Mouse (Mus musculus): Measurements from ENCODE around the gene 1700001P01Rik. TPM values are rescaled to one million over a fixed set of nuclear protein-coding genes. Genes with fewer than 3 reads are reported as not detected.

1700001P01Rik gene
- polyA plus RNA-seq, 1 experiment from 2014 or later: not detected

DNA sequence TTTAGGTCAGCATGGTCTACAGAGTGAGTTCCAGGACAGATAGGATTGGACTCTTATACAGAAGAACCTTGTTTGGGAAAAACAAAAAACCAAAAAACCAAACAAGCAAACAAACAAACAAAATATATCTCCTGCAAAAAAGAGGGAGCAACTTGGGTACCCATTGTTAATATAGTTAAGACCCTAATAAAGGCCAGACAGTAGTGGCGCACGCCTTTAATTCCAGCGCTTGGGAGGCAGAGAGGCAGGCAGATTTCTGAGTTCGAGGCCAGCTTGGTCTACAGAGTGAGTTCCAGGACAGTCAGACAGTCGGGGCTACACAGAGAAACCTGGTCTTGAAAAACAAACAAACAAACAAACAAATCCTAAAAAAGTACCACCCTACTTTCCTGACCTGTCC lies 14.0 kb upstream of the 1700001P01Rik start:
- H3K27me3 ChIP-seq (ENCODE audit: insufficient read depth, low read length): no peaks in the 10 kb centered on the region
- no peaks in the 10 kb centered on the region for H3K9me3 ChIP-seq (ENCODE audit: low read length)
- no peaks in the 10 kb centered on the region for H3K36me3 ChIP-seq (replicated peaks; ENCODE audit: insufficient read depth, low read length)
- no peak overlapping the region for H3K9ac ChIP-seq (replicated peaks)
- no peak for TF ChIP-seq CTCF (IDR thresholded peaks at IDR 0.05; ENCODE audit: low read depth)
- TF ChIP-seq EP300 (IDR thresholded peaks at IDR 0.05; ENCODE audit: low read depth): no peak
- no peaks in the 10 kb centered on the region for H3K4me1 ChIP-seq (ENCODE audit: insufficient read depth)
- H3K27ac ChIP-seq (ENCODE audit: low read depth): no peak overlapping the region
- DNase-seq (no peak), ATAC-seq (no peak)
- no peak overlapping the region for H3K4me2 ChIP-seq (ENCODE audit: low read depth, low read length)
- H3K4me3 ChIP-seq (ENCODE audit: low read depth, low read length): no peak overlapping the region
- 73% methylated on average over 5 of the region's 5 CpGs for WGBS (ENCODE audit: insufficient replicate concordance)

DNA sequence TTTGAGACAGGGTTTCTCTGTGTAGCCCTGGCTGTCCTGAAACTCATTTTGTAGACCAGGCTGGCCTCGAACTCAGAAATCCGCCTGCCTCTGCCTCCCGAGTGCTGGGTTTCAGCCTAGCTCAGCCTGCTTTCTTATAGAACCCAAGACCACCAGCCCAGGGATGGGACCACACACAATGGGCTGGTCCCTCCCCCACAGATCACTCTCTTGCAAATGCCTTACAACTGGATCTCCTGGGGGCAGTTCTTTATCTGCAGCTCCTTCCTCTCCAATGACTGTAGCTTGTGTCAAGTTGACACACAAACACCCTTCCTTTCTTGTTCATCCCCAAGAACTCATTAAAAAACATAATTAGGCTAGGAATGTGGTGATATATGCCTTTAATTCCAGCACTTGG lies 12.2 kb upstream of the 1700001P01Rik start:
- H3K4me1 ChIP-seq (ENCODE audit: insufficient read depth): no peaks in the 10 kb centered on the region; the same call in 1 of the 2 replicates
- no peak overlapping the region for H3K4me3 ChIP-seq (ENCODE audit: low read depth, low read length)
- no peak overlapping the region for H3K9ac ChIP-seq (replicated peaks)
- H3K27me3 ChIP-seq (ENCODE audit: insufficient read depth, low read length): no peaks in the 10 kb centered on the region
- no peak overlapping the region for H3K4me2 ChIP-seq (ENCODE audit: low read depth, low read length)
- no peak for ATAC-seq
- H3K9me3 ChIP-seq (ENCODE audit: low read length): no peaks in the 10 kb centered on the region
- no peak for DNase-seq
- no peaks in the 10 kb centered on the region for H3K36me3 ChIP-seq (replicated peaks; ENCODE audit: insufficient read depth, low read length)
- WGBS (ENCODE audit: insufficient replicate concordance): 78% methylated on average over 3 of the region's 3 CpGs
- TF ChIP-seq EP300 (IDR thresholded peaks at IDR 0.05; ENCODE audit: low read depth) (no peak), CTCF (IDR thresholded peaks at IDR 0.05; ENCODE audit: low read depth) (no peak)
- no peak overlapping the region for H3K27ac ChIP-seq (ENCODE audit: low read depth)

DNA sequence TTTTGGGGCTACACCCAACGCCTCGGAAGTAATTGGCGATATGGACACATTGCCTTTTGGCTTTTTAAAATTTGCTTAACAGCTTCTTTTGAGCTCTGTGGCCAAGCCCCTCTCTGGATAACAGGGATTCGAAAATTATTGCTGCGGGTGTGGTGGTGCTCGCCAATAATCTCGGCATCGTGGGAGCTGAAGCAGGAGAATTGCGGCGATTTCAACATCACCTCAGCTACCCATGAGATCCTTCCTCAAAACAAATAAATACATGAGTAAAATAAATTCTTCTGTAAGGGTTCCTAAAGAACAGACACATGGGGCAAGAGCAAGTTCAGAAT lies 6.8 kb upstream of the 1700001P01Rik start:
- H3K27me3 ChIP-seq (ENCODE audit: insufficient read depth, low read length): no peaks in the 10 kb centered on the region
- peak overlapping the region; percentile 92 for H3K27ac ChIP-seq (ENCODE audit: low read depth)
- H3K4me3 ChIP-seq (ENCODE audit: low read depth, low read length): peak overlapping the region; percentile 88
- H3K4me1 ChIP-seq (ENCODE audit: insufficient read depth): peaks cover 10% of the 10 kb centered on the region
- H3K36me3 ChIP-seq (replicated peaks; ENCODE audit: insufficient read depth, low read length): peaks cover 31% of the 10 kb centered on the region
- TF ChIP-seq CTCF (IDR thresholded peaks at IDR 0.05; ENCODE audit: low read depth) (no peak), EP300 (IDR thresholded peaks at IDR 0.05; ENCODE audit: low read depth) (no peak; the same call in 1 of the 2 replicates)
- H3K4me2 ChIP-seq (ENCODE audit: low read depth, low read length): peak overlapping the region; percentile 78
- no peaks in the 10 kb centered on the region for H3K9me3 ChIP-seq (ENCODE audit: low read length)
- ATAC-seq: peak; percentile 17; the same call in 1 of the 2 replicates
- no peak for DNase-seq
- H3K9ac ChIP-seq (replicated peaks): peak overlapping the region; percentile 90
- 0% methylated on average over 10 of the region's 10 CpGs for WGBS (ENCODE audit: insufficient replicate concordance)

DNA sequence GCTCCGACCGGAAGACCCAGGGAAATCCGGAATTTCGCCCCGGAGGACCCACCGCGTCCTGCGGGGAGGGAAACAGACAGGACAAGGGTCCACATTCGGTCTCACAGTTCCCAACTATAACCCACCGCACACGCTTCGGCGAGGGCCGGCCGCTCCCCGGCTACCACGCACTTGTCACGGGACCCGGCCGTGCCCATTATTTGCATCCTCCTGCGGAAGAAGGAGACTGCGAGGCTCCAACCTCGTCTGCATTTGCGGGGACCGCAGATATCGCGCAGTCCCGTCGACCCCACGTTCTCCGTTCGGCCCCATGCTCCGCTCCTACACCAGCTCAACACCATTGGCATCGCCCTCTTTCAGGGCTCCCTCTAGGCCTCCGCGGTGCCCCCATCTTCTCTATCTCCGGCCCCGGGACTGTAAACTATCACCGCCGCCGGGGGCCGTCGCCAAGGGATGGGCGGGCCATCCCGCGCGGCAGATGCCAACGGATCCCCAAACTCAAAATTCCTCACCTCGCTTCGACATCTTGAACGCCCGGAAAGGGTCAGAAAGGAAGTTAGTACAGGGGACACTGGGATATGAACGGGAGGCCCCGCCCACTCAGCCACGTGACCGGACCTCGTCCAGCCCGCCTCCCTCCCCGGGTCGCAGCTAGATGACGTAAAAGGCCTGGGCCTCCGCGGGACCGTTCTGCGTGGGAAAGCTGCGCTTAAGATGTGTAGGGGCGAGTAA lies 6.3 kb upstream of the 1700001P01Rik start, which contains the start of gene Rpl23:
TSS of gene Rpl23 (minus strand) at position 606 of the 732 bp plus-strand sequence.
- under 1% methylated on average over 67 of the region's 67 CpGs for WGBS (ENCODE audit: insufficient replicate concordance)
- Histone ChIP-seq H3K4me2 (ENCODE audit: low read depth, low read length) (peak within 1 kb of the TSS; percentile 78), H3K4me1 (ENCODE audit: insufficient read depth) (peaks cover 10% of the 10 kb centered on the region), H3K27me3 (ENCODE audit: insufficient read depth, low read length) (no peaks in the 10 kb centered on the region), H3K9me3 (ENCODE audit: low read length) (no peaks in the 10 kb centered on the region), H3K36me3 (replicated peaks; ENCODE audit: insufficient read depth, low read length) (peaks cover 37% of the 10 kb centered on the region), H3K9ac (replicated peaks) (peak within 1 kb of the TSS; percentile 90), H3K27ac (ENCODE audit: low read depth) (peak within 1 kb of the TSS; percentile 92), H3K4me3 (ENCODE audit: low read depth, low read length) (peak within 1 kb of the TSS; percentile 88)
- TF ChIP-seq EP300 (IDR thresholded peaks at IDR 0.05; ENCODE audit: low read depth) (peak; percentile 68), CTCF (IDR thresholded peaks at IDR 0.05; ENCODE audit: low read depth) (no peak)
- ATAC-seq: peak; percentile 95
- peak; percentile 100 for DNase-seq

DNA sequence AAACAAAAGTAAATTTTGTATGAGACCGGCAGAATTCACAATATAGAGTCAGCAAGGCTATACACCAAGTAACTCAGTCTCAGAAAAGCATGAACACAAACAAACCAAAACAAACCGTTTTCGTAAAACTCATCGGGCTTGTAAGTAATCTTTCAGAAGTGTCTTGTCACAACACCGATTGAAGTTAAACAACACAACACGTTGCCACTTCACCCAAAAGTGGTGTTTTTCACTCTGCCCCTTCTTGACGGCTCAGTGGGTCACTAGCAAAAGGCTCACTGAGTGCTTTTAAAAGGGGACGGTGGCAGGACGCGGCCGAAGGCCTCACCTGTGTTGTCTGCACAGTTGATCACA lies 5.7 kb upstream of the 1700001P01Rik start:
- no peak for TF ChIP-seq CTCF (IDR thresholded peaks at IDR 0.05; ENCODE audit: low read depth)
- TF ChIP-seq EP300 (IDR thresholded peaks at IDR 0.05; ENCODE audit: low read depth): no peak
- 2% methylated on average over 11 of the region's 11 CpGs for WGBS (ENCODE audit: insufficient replicate concordance)
- H3K4me2 ChIP-seq (ENCODE audit: low read depth, low read length): peak overlapping the region; percentile 78
- peaks cover 10% of the 10 kb centered on the region for H3K4me1 ChIP-seq (ENCODE audit: insufficient read depth)
- H3K36me3 ChIP-seq (replicated peaks; ENCODE audit: insufficient read depth, low read length): peaks cover 41% of the 10 kb centered on the region
- no peaks in the 10 kb centered on the region for H3K9me3 ChIP-seq (ENCODE audit: low read length)
- H3K27me3 ChIP-seq (ENCODE audit: insufficient read depth, low read length): no peaks in the 10 kb centered on the region
- peak overlapping the region; percentile 92 for H3K27ac ChIP-seq (ENCODE audit: low read depth)
- H3K9ac ChIP-seq (replicated peaks): peak overlapping the region; percentile 90
- peak overlapping the region; percentile 88 for H3K4me3 ChIP-seq (ENCODE audit: low read depth, low read length)
- DNase-seq (no peak), ATAC-seq (no peak; the same call in 1 of the 2 replicates)

DNA sequence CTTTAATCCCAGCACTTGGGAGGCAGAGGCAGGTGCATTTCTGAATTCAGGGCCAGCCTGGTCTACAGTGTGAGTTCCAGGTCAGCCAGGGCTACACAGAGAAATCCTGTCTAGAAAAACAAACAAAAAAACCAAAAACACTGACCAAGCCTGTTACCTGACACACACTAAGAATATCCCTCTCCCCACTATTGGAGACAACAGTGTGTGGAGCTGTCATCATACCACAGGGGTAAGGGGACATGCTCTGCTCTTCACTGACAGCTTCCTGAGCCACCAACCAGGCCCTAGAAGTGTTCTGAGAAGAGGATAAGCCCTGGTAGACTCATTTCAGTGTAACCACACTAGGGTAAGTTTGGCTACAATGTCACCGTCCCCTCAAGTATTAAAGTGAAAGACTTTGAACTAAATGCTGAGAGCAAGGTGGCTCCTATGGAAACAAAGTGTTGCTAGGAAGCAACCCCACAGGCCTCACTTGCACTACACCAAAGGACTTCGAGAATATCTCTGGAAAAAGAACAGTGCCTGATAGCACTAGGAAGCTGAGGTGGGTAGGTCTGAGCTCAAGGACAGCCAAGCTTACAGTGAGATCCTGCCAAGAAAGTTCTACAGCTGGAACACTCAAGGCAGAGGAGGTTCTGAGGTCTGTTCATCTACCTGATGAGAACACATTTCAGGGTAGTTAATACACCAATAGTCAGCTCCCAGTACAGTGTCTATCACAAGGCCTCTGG lies 4.4 kb upstream of the 1700001P01Rik start:
- peaks cover 10% of the 10 kb centered on the region for H3K4me1 ChIP-seq (ENCODE audit: insufficient read depth)
- H3K9me3 ChIP-seq (ENCODE audit: low read length): no peaks in the 10 kb centered on the region
- H3K27ac ChIP-seq (ENCODE audit: low read depth): 0 out of 2 replicates have a peak overlapping the region, but pooled peaks have one; percentile 3
- peak overlapping the region; percentile 78 for H3K4me2 ChIP-seq (ENCODE audit: low read depth, low read length)
- peak overlapping the region; percentile 88; the same call in 1 of the 2 replicates for H3K4me3 ChIP-seq (ENCODE audit: low read depth, low read length)
- WGBS (ENCODE audit: insufficient replicate concordance): 39% methylated on average over 2 of the region's 2 CpGs
- H3K36me3 ChIP-seq (replicated peaks; ENCODE audit: insufficient read depth, low read length): peaks cover 43% of the 10 kb centered on the region
- H3K27me3 ChIP-seq (ENCODE audit: insufficient read depth, low read length): no peaks in the 10 kb centered on the region
- TF ChIP-seq CTCF (IDR thresholded peaks at IDR 0.05; ENCODE audit: low read depth) (no peak), EP300 (IDR thresholded peaks at IDR 0.05; ENCODE audit: low read depth) (no peak)
- DNase-seq: no peak
- H3K9ac ChIP-seq (replicated peaks): peak overlapping the region; percentile 90
- no peak for ATAC-seq
